Mouse (Mus musculus) B cell, adult 62 days (primary cell): ENCODE data around the gene Lama4. TPM values are rescaled to one million over a fixed set of nuclear protein-coding genes. Genes with fewer than 3 reads are reported as not detected.

Experiments used
- total RNA-seq: library from RNA; stranded (reverse); gene quantifications from 4 replicates; pipeline ENCODE4 v1.2.4, GENCODE M21; 2023

Lama4 gene
- total RNA-seq, result 0.15 to 0.25 TPM in 2 of 4 replicates, not detected in the others

GRCm38 (mm10) chr10:38965075-38965781, at the start of gene Lama4:
Lama4 (plus strand) TSS chr10:38965515.

DNA sequence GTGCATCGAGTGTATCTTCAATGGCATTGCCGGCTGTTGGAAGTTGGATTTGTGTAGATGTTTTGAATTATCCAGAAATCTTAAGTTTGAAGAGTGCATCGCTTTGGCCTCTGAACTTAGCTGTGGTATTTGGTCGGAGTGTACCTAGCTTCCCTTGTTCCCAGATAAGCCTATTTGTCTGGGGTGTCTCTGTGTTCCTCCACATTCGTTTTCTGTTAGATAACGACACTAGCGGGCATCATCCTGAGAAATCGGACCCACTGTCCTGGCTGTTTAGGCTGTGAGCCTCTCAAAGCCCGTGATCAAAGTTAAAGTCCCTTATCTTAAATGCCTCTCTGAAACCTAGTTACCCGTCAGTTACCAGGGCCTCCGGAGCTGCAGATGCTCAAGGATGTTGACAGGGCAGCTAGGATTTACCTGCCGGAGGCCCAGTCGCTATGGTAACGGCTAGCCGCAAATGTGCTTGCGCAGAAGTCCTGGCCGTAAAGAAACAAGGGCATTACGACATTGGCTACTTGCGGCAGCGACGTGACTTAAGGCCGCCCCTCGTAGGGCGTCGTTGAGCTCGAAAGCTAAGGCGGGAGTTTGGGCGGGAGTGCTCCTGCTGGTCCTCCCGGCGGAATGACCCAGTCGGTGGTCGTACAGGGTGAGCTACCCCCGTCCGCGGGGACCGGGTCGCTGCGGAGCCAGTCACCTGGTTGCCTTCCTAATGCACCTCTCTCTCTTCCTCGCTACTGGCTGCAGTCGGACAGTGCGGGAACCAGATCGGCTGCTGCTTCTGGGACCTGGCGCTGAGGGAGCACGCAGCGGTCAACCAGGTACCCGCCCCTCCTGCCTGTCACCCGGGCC, 168.4 kb downstream of the Lama4 start, which contains the start of the genes Fam229b and Tube1:
Gene Fam229b (minus strand): TSS at position 453 of the 849 bp plus-strand sequence.
Gene Tube1 (plus strand): TSS at position 515 of the 849 bp plus-strand sequence.

Other genes with a start within 250 kb of the Lama4 start
- not detected in 4 replicates for gene Rfpl4b, start 143.7 kb upstream of the Lama4 start, total RNA-seq
- gene Fam229b, start 168.4 kb downstream of the Lama4 start, total RNA-seq, result 0.35 to 1.3 TPM in 2 of 4 replicates, not detected in the others
- 5.4 to 7.9 TPM (median 7.2 TPM) in 4 replicates for gene Tube1, start 168.5 kb downstream of the Lama4 start, total RNA-seq
- 0.69 to 0.70 TPM in 2 of 4 replicates, not detected in the others for gene Ccn6, start 198.3 kb downstream of the Lama4 start, total RNA-seq